Mouse (Mus musculus): ENCODE results near the gene Dbndd2.

Gene Dbndd2

GRCm38 (mm10) chr2:164542598-164542997 is 56.7 kb downstream of the Dbndd2 start:
- DNase-seq, result no peak

Data from thymus, postnatal 25 days (tissue).